Mouse (Mus musculus): ENCODE results near the gene Tle6. TPM values are rescaled to one million over a fixed set of nuclear protein-coding genes. Genes with fewer than 3 reads are reported as not detected.
"Not testable (repeated sequence)": the region's sequence is repeated elsewhere in the genome, so short reads cannot be mapped to it uniquely, and the experiment has no call there.

The Tle6 gene
- 7.3 and 8.8 TPM in 2 replicates for polyA plus RNA-seq (2012; rRNA removed)

DNA sequence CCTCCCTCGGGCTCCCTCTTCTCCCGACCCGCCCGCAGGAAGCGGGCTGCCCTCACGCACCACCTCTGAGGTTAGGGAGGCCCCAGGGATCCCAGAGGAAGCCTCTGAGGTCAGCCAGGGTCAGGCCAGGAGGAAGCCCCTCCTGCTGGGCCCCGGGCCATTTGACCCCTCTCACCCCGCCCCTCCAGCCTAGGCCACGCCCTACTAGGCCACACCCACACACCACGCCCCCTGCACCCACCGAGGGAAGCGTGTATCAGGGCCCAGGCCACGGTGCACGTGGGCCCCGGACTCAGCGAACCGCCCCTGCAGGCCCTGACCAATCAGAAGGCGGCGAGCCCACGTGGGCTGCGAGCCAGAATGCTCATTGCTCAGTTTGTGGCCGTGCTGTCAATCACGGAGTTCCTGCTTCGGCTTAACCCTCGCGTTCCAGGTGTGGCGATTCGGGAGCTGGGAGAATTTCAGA, at the start of gene Tle6:
TSS of gene Tle6 (minus strand) at position 336 of the 466 bp plus-strand sequence.
- peak; percentile 69 for DNase-seq (ENCODE audit: low read depth, low spot score)
- WGBS, result under 1% methylated on average over 28 of the region's 28 CpGs

DNA sequence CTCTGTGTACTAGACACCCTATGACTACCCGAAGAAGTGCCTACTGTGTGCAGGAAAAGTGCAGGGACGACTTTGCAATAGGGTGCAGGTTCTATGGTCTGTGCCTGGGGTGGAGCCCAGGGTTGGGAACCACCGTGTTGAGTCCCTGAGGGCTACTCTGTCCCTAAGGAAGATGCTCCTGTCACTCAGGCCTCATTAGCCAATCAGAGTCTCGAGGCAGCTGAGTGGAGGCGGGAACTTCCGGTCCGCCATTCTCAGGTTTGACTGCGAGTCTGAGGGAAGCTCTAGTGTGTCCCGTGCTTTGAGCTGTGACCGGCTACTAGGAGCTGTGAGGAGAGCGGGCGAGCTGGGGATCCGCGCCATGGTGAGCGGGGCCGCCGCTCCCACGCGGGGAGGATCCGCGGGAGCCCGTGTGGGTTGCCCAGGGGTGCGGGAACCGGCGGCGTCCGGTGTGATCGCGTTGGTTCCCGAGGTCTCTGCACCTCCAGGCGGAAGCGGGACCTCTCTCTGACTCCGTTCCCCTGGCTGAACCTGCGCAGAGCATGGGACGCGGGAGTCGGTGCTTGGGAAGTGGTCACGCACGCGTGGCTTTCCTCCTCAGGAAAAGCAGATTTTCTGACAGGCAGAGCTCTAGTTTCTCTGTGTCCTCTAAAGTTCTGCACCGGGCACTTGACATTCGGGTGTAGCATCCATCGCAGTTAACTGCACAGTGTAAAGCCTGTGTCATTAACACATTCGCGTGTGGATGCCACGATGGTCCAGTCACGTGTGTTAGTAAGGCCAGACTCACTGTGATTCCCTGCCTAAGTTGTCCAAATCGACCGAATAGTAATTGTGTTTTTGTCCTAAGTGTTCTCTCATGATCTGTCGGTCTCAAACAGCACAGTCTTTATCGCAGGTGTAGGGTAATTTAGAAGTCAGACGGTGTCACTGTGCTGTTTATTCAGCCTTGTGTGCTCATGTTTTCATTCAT, 48.2 kb upstream of the Tle6 start, which contains the start of gene Gm10778:
TSS of gene Gm10778 (plus strand) at position 257 of the 973 bp plus-strand sequence.
- peak; percentile 80 for DNase-seq (ENCODE audit: low read depth, low spot score)
- under 1% methylated on average over 38 of the region's 52 CpGs for WGBS

DNA sequence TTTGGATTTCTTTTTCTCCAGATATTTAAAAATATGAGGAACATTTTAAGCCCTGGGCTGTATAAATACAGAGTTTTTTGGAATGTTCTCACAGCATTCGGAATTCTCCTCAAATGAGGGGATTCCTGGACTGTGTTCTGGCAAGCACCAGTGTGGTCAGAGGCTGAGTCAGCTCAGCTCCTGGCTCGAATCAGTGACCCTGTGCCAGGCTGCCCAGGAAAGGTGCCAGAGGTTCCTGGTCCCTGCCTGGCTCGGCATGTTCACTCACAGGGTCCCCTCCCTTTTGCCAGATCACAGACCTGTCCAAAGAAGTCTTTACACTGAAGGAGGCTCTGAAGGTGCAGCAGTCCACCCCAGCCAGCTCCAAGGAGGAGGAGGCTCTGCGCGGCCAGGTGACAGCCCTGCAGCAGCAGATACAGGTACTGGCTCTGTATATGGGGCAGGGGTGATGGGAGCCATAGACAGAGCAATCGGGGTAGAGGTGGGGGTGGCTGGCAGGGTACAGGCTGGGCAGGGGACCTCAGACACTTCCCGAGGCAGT, 45.2 kb upstream of the Tle6 start:
- no peak for DNase-seq (ENCODE audit: low read depth, low spot score)
- WGBS, result 83% methylated on average over 7 of the region's 7 CpGs

DNA sequence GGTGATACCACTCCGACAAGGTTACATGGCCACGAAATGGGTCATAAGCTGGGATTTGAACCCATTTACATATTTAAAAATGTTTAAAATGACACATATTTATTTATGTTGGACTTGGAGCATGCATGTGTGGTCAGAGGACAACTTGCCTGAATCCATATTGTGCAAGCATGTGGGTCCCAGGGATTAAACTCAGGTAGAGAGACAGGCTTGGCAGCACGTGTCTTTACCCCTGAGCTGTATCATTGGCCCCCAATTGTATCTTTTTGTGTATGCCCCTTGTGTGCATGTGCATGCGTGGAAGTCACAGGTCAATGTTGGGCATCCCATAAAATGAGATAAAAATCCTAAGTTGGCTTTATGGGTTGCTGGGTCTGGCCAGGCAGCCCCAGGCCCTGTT, 44.5 kb upstream of the Tle6 start:
- WGBS, result 92% methylated on average over 4 of the region's 4 CpGs
- DNase-seq (ENCODE audit: low read depth, low spot score), result no peak

DNA sequence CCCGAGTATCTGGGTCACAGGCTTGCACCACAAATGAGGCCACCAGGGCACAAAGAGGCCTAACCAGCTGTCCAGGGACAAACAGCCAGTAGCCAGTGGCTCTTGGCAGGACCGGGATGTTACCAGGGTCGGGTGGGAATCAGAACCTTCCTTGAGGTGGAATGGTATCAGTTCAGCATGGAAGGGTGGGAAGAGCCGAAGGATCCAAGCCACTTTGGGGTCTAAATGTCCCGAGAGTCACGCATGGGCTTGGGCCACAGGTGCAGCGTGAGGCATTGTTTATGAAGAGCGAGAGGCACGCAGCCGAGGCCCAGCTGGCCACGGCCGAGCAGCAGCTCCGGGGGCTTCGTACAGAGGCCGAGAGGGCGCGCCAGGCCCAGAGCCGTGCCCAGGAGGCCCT, 43.8 kb upstream of the Tle6 start:
- DNase-seq (ENCODE audit: low read depth, low spot score), result no peak
- 95% methylated on average over 18 of the region's 18 CpGs for WGBS

DNA sequence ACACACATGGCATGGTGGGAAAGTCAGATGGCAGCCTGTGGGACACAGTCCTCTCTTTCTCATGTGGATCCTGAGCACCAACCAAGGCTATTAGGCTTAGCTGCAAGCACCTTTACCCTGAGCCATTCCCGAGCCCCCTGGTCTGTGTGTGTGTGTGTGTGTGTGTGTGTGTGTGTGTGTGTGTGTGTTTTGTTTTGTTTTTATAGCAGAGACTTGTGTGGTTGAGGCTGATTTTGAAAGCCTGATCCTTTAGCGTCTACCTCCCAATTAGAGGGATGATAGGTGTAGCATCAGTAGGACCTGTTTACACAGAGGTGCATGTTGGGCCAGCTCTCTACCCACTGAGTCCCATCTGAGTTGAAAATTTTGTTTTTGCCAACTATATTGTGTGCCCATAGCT, 43.3 kb upstream of the Tle6 start:
- no peak for DNase-seq (ENCODE audit: low read depth, low spot score)
- WGBS, result 56% methylated on average over 2 of the region's 2 CpGs

DNA sequence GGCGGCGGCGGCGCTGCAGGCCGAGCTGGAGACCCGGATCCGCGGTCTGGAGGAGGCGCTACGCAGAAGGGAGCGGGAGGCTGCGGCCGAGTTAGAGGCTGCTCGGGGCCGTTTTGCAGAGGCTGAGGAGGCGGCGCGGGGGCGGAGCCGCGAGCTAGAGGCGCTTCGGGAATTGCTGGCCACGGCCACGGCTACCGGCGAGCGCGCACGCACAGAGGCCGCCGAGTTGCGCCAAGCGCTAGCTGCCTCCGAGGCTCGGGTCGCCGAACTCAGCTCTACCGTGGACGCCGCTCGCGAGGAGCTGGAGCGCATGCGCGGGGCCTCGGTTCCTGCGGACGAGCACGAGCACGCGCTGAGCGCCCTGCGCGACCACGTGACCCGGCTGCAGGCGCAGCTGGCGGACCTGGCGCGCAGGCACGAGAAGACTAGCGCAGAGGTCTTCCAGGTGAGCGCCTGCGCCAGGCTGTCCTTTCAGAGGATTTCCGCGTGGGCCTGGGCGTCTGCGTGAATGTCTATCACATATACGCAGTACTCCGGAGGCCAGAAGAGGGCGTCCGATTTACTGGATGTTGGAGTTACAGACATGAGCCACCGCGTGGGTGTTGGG, 42.7 kb upstream of the Tle6 start:
- peak; percentile 70 for DNase-seq (ENCODE audit: low read depth, low spot score)
- under 1% methylated on average over 70 of the region's 75 CpGs for WGBS

DNA sequence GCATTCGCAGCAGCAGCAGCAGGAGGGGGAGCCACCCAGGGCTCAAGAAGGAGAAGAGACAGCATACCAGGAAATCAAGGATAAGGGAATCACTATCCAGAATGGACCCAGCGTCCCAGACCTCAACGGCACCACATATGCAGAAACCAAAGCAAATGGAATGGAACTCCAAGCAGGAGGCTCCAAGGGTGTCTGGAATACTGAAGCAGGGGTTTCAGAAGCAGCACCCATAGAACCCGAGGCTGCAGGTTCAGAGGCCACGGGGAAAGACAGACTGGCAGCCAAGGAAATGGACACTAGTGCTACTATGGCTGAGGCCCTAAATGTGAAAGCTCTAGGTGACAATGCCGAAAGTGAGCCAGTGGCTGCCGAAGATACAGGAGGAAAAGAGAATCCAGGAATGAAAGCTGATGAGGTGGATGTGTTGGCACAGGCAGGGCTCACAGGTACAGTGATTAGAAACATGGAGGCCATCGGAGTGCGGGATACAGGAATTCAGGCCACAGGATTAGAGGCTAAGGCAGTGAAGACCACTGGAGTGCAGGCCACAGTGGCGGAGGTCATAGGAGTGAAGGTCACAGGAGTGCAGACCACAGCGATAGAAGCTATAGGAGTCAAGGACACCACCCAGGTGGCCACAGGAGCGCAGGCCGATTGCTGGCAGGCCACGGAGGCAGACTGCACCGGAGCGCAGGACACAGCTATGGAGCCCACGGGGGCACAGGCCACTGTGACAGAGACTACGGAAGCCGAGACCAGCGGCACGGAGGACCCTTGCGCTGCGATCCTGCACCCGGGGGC, 42.0 kb upstream of the Tle6 start:
- 7% methylated on average over 24 of the region's 24 CpGs for WGBS

DNA sequence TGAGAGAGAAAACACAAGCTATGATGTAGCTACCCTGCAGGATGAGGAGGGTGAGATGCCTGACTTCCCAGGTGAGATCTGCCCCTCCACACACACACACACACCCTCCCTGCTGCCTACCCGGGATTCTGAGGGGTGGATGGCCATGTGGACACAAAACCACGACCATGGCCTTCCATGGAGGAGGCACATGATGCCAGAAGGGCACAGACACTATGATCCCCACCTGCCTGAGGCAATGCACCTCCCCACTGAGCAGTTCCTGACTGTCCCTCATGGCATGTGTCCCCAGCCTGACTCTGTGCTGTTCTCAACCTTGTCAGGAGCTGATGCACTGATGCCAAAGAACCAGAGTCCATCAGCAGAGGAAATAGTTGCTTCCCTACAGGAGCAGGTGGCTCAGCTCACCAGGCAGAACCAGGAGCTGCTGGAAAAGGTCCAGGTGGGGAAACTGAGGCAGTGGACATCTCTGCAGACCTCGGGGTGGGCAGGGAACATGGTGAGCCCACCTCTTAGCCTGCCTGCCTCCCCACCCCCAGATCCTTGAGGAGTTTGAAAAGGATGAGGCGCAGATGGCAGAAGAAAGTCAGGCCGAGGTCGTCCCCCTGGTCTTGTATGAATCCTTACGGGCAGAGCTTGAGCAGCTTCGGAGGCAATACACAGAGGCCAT, 41.2 kb upstream of the Tle6 start:
- DNase-seq (ENCODE audit: low read depth, low spot score), result no peak
- 61% methylated on average over 8 of the region's 8 CpGs for WGBS

More for the DNA sequence above, 42.0 kb upstream of the Tle6 start:
- DNase-seq (ENCODE audit: low read depth, low spot score), result no peak

DNA sequence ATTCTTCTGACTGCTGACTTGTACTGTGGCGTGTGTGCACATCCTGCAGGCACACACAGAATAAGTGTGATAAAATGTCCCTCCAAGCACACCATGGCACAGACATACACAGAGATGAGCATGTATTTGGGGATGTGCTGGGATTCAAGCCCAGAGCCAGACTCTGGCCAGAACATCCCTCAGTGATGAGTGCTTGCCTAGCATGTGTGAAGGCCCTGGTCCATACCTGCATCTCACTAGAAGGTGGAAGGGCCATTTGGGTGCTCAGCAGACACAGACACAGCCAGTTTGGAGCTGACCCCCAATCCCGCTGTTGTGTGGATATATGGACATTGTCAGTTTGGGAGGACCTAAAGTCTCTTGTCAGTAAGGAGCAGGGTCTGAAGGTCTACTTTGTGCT, 40.7 kb upstream of the Tle6 start:
- WGBS, result 94% methylated on average over 2 of the region's 2 CpGs
- no peak for DNase-seq (ENCODE audit: low read depth, low spot score)

DNA sequence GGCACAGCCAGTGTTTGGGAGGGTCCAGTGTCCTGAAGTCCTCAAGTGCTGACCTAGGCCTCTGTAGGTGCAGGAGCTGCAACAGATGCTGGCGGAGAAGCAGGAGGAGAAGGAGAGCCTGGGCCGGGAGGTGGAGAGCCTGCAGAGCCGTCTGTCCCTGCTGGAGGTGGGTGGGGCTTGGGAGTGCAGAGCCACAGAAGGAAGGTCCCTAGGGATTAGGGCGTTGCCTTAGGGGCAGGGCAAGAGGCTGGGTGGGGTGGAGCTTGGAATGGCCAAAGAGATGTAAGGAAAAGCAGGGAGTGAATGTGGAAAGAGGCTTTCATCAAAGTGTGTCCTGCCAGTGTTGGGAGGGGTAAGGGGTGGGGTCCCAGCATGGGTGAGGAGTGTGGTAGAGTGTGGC, 40.0 kb upstream of the Tle6 start:
- not testable (repeated sequence) for DNase-seq (ENCODE audit: low read depth, low spot score)
- 41% methylated on average over 4 of the region's 4 CpGs for WGBS

DNA sequence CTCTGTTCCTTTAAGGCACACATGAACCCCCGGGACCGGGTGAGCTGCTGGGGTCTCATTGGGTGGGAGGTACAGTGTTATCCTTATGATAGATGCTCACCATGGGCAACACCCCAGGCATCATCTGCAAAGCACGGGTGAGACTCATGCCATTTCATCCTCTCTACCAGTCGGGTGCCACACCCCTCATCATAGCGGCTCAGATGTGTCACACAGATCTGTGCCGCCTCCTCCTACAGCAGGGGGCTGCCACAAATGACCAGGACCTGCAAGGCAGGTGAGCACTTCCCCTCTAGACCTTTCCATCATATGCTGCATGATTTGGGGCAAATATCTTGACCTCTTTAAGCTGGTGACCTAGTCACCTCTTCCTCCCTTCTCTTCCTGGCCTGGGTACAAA, 37.2 kb upstream of the Tle6 start:
- WGBS, result 64% methylated on average over 6 of the region's 6 CpGs
- no peak for DNase-seq (ENCODE audit: low read depth, low spot score)

DNA sequence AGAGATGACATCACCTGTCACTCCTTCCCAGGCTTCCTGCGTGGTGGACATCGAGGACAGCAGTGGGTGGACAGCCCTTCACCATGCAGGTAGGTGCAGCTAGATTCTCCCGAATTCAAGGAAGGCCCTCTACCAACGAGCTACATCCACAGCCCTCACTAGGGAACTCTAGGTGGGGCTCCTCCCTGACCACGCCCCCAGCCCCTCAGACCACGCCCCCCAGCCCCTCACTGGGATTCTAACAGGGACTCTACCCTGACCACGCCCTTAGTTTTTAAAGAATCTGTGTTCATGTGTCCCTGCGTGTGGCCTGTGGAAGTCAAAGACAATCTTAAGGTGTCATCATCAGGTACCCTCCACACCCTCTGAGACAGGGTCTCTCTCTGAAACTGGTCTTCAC, 35.5 kb upstream of the Tle6 start:
- no peak for DNase-seq (ENCODE audit: low read depth, low spot score)
- 23% methylated on average over 8 of the region's 8 CpGs for WGBS

DNA sequence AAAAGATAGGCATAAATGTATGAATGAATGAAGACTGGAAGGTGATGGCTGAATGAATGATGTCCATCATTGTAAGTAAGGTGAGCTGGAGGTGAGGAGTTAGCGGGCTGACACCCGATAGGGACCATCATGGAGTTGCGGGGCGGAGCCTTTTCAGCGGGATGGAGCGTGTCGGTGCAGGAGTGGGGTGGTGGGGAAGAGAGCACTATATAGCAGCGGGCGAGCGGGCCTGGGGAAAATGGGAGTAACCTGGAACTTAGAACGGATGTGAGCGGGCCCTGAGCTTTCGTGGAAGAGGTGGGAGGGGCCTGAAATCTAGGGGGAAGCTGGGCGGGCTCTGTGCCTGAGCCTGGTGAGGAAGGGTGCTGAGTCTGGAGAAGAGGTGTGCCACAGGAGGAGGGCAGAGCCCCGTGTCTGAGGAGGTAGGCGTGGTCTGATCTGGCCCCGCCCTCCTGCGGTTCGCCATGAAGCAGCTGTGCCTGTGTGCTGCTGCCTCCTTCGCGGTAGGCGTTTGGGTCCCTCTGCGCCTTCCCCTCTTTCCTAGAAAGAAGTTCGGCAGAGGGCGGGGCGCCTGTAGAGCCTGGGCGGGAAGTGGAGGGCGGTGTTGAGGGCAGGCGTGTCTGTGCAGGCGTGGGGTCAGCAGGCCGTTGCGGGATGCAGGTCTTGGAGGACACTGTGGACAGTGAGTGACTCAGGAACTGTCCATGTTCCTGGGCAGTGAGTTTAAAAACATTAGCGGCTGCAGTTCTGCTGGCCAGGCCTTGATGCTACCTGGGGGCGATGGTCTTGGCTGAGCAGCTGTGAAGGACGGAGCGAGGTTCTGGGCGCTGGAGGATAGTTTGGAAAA, 32.6 kb upstream of the Tle6 start:
- peak; percentile 53 for DNase-seq (ENCODE audit: low read depth, low spot score)

DNA sequence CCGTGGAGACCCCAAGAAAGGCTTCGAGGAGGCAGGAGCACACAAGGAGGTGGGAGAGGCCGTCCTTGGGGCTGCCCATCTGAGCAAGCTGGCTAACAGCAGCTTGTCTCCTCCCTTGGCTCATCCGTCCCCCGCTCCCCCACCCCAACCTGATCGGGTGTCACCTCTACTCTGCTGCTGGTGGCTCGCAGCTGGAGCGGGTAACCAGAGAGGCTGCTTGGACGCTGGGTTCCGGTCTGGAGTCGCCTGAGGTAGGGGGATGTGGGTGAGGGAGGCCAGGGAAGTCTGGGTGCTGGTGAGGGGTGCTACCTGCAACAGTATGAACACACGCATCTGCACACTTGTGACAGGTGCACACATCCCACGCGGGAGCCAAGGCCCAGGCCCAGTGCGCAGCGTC, 27.5 kb upstream of the Tle6 start, which contains the start of gene Ankrd24:
TSS of gene Ankrd24 (plus strand) at position 151 of the 400 bp plus-strand sequence.
- DNase-seq (ENCODE audit: low read depth, low spot score), result no peak
- 84% methylated on average over 16 of the region's 16 CpGs for WGBS

More for the DNA sequence above, 32.6 kb upstream of the Tle6 start:
- WGBS, result 4% methylated on average over 37 of the region's 37 CpGs

DNA sequence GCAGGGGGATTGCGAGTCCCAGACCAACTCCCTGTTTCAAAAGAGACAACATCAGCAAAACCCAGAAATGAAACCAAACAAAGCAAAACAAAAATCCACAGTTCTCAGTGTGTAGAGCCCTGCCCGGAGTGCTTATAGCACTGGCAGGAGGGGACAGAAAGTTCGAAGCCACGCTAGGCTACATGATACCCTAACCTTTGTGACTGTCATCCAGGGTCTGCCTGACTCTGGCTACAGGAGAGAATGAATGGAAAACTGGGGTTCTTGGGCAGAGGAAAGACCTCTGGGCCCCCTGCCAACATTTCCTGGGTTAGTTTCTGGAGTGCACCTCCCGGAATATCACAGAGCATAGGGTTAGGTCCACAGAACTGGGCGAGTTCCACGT, 27.0 kb upstream of the Tle6 start:
- WGBS, result 18% methylated on average over 7 of the region's 7 CpGs

DNA sequence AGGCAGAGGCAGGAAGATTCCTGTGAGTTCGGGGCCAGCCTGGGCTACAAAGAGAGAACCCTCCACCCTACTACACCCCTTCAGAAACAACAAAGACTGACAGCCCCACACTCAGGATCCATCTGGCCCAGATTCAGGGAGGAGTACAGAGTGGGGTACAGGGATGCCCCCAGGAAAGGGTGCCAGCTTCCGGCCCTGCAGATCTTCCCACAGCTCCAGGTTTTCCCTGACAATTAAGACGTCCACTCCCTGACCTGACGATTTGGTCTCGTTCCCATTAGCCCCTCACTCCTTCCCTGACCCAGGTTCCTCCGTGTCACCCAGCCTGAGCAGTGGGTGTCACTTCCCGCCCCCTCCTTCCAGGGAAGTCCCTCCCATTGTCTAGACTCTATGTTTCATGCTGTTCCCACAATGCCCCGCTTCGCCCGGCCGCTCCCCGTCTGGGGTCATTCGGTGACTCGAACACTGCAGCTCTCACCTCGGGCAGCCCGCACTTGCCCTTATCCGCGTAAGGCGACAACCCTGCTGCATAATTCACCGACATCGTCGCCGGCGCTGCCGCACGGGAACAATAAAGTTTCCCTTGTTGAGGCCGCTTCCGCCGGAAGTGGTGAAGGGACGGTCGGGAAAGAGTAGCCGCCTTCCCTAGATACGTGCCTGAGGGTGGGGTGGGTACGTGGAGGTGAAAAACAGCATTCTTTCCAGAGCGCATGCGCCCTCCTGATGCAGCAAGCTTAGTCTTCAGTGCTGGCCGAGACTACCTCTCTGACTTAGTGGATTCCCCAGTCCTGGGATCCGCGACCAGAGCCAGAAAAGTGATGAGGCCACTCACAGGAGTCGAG, 26.3 kb upstream of the Tle6 start, which contains the start of gene Sirt6:
TSS of gene Sirt6 (minus strand) at position 804 of the 842 bp plus-strand sequence.
- DNase-seq (ENCODE audit: low read depth, low spot score), result peak; percentile 85
- 3% methylated on average over 40 of the region's 40 CpGs for WGBS

More for the DNA sequence above, 27.0 kb upstream of the Tle6 start:
- DNase-seq (ENCODE audit: low read depth, low spot score), result no peak
